Mouse (Mus musculus) cerebellum, adult 18-20 months (tissue): ENCODE results near the gene Neurod1.
A peak's percentile ranks its signal among the peaks of the same experiment; 100 is the strongest.

Source experiments
- DNase-seq, 2 experiments: peaks; one replicate each; pipeline ENCODE4 v3.0.0; 2021

Gene Neurod1

GRCm38 (mm10) chr2:79456575-79457349 lies at the start of gene Neurod1, which contains the start of gene Cerkl:
Gene Neurod1 (minus strand): TSS chr2:79456751.
Gene Cerkl (minus strand): TSS chr2:79456785.
- peak; percentile 97 to 98 for DNase-seq

GRCm38 (mm10) chr2:79498990-79499755 lies 42.6 kb upstream of the Neurod1 start:
- peak; percentile 87 to 90 for DNase-seq

- DNase-seq, result no peak
These were observed 28.6 kb upstream of the Neurod1 start for GRCm38 (mm10) chr2:79485127-79485526.

GRCm38 (mm10) chr2:79482511-79482910 lies 26.0 kb upstream of the Neurod1 start:
- peak; percentile 65 to 78 for DNase-seq

- peak in 1 of 2 experiments; percentile 46 for DNase-seq
These were observed 5.9 kb upstream of the Neurod1 start for GRCm38 (mm10) chr2:79462411-79462810.

GRCm38 (mm10) chr2:79461861-79462260 lies 5.3 kb upstream of the Neurod1 start:
- DNase-seq, result peak; percentile 79 to 84

- peak in 1 of 2 experiments; percentile 39 for DNase-seq
These were observed 4.0 kb upstream of the Neurod1 start for GRCm38 (mm10) chr2:79460586-79460985.

- peak; percentile 24 to 57 for DNase-seq
These were observed 3.6 kb upstream of the Neurod1 start for GRCm38 (mm10) chr2:79460107-79460506.

GRCm38 (mm10) chr2:79459061-79460045 lies 2.8 kb upstream of the Neurod1 start:
- peak; percentile 72 to 80 for DNase-seq

GRCm38 (mm10) chr2:79457932-79458331 lies 1.4 kb upstream of the Neurod1 start:
- DNase-seq, result peak in 1 of 2 experiments; percentile 36

GRCm38 (mm10) chr2:79457434-79457833 lies 883 bp upstream of the Neurod1 start:
- DNase-seq, result peak in 1 of 2 experiments; percentile 25

- DNase-seq, result peak; percentile 27 to 50
These were observed 905 bp downstream of the Neurod1 start for GRCm38 (mm10) chr2:79455646-79456045.

GRCm38 (mm10) chr2:79454786-79455446 lies 1.6 kb downstream of the Neurod1 start:
- DNase-seq, result peak; percentile 82 to 85

- DNase-seq, result peak; percentile 65 to 79
These were observed 2.4 kb downstream of the Neurod1 start for GRCm38 (mm10) chr2:79453901-79454781.

GRCm38 (mm10) chr2:79451438-79451837 lies 5.1 kb downstream of the Neurod1 start:
- peak in 1 of 2 experiments; percentile 35 for DNase-seq

GRCm38 (mm10) chr2:79450684-79451394 lies 5.7 kb downstream of the Neurod1 start:
- no peak for DNase-seq

- DNase-seq, result peak; percentile 34 to 60
These were observed 7.2 kb downstream of the Neurod1 start for GRCm38 (mm10) chr2:79449371-79449770.

GRCm38 (mm10) chr2:79447198-79447597 lies 9.4 kb downstream of the Neurod1 start:
- DNase-seq, result no peak

- DNase-seq, result peak; percentile 34 to 40
These were observed 12.5 kb downstream of the Neurod1 start for GRCm38 (mm10) chr2:79443861-79444620.
